In genomic region chr4:40163646-40164045, GRCm38 (mm10) we compare ENCODE assay signal across 15 mouse cellular contexts.
"Had no signal": no experiment of that assay in that cellular context is flagged by ENCODE, and none has a peak within 500 bp of the region (broad histone marks: within the 10 kb centered on the region; RNA-seq: fewer than 3 reads in every experiment).

No protein-coding gene starts in this region.

- H3K9me3 ChIP-seq: limb, embryonic 10.5 days; liver, embryonic 15.5 days; neural tube, embryonic 13.5 days had no signal

- H3K4me2 ChIP-seq: liver, embryonic 11.5 days; liver, embryonic 15.5 days; midbrain, embryonic 12.5 days; neural tube, embryonic 13.5 days had no signal

- H3K4me1 ChIP-seq: limb, embryonic 10.5 days; midbrain, embryonic 12.5 days; neural tube, embryonic 13.5 days had no signal

- H3K27me3 ChIP-seq: liver, embryonic 15.5 days; megakaryocyte, embryonic 14.5 days; midbrain, embryonic 12.5 days; neural tube, embryonic 13.5 days had no signal

- H3K4me3 ChIP-seq: limb, embryonic 10.5 days; liver, embryonic 15.5 days; megakaryocyte, embryonic 14.5 days; midbrain, embryonic 12.5 days; neural tube, embryonic 13.5 days had no signal

- DNase-seq: kidney, adult 8-10 months; kidney, postnatal 25 days; lung, adult 2 months; lung, postnatal 10 days; right cerebral cortex, adult 18-20 months; right cerebral cortex, postnatal 25 days; thymus, postnatal 4 days had no signal

- ATAC-seq: intestine, postnatal 0 days had no signal

- H3K9ac ChIP-seq: liver, embryonic 15.5 days; midbrain, embryonic 12.5 days; neural tube, embryonic 13.5 days had no signal

- H3K27ac ChIP-seq: limb, embryonic 10.5 days; liver, embryonic 15.5 days; macrophage; midbrain, embryonic 12.5 days; neural tube, embryonic 13.5 days had no signal
